Mouse (Mus musculus) hindlimb bud, embryonic 11.5 days (tissue): ENCODE results near the gene 2300002M23Rik.

Experiments
- DNase-seq: peaks from one replicate; pipeline ENCODE4 v3.0.0-alpha.2; 2012; ENCODE audit warnings: low read depth, low spot score; ENCODE audit errors: extremely low spot score

Gene 2300002M23Rik

GRCm38 (mm10) chr17:35601736-35602354 is 34.6 kb downstream of the 2300002M23Rik start:
- DNase-seq = no peak

- DNase-seq = no peak
These were observed 49.9 kb downstream of the 2300002M23Rik start for GRCm38 (mm10) chr17:35617127-35617526.
